Mouse (Mus musculus): Measurements from ENCODE around the gene Ambra1.

Ambra1 gene

GRCm38 (mm10) chr2:91735221-91735620, 5.3 kb downstream of the Ambra1 start:
- DNase-seq (ENCODE audit: low spot score in 2 of 2), result no peak

DNA sequence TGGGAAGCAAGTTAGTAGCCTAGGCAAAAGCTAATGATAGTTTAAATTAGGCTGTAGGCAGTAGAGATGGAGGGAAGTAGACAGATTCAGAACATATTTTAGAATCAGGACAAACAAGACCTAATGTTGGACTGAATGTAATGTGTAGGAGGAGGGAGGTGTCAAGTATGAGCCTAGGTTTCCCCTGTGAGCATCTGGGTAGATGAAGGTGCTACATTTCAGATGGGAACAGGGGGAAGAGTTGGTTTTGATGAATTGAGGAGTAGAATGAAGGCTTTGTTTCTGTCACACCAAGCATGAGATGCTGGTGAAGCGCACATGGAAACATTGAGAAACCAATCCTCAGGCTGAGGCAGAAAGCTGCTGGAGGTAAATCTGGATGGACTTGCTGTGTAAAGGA, 9.7 kb downstream of the Ambra1 start:
- DNase-seq (ENCODE audit: low spot score in 2 of 2), result peak in 1 of 2 experiments; percentile 10

- no peak for DNase-seq (ENCODE audit: low spot score in 2 of 2)
Measured at GRCm38 (mm10) chr2:91744686-91745085, 14.8 kb downstream of the Ambra1 start.

DNA sequence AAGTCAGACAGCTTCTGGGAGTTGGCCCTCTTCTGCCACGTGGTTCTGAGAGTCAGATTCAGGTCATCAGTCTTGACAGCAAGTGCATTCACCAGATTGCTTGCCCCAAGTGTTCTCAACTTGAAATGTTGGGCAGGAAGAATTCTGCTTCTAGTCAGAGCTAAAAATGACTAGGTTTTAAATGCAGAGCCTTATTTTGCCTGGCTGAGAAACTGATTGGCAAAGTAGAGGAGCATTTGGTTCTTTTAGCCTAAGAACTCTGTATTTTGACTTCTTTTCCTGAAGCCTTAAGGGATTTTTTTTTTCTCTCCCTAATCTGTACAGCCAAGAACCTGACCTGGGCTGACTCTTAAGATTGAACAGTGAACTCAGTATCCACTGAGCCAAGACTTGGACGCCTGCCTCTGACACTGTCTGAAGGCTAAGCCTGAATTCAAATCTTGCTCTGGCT, 19.9 kb downstream of the Ambra1 start:
- no peak for DNase-seq (ENCODE audit: low spot score in 2 of 2)

- DNase-seq (ENCODE audit: low spot score in 2 of 2), result no peak
Measured at GRCm38 (mm10) chr2:91771921-91772705, 42.2 kb downstream of the Ambra1 start.

GRCm38 (mm10) chr2:91773309-91773708, 43.4 kb downstream of the Ambra1 start:
- no peak for DNase-seq (ENCODE audit: low spot score in 2 of 2)

DNA sequence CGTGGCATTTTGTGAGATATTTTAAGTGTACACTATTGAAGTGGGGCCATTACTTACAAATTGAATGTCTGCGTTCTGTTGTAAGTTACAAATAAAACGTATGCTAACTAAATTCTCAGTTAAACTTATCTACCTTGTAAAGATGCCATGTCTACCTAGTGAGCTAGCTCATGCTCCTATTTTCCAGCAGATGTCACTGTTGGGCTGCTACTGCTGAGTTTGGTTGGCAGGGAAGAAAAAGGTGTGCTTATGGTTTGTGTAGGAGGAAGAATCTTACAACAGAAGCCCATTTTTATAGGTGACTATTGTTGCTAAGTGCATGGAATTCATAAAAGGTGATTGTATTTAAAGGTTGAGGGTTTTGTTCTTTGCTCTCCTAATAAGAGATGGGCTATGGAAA, 49.2 kb downstream of the Ambra1 start:
- no peak for DNase-seq (ENCODE audit: low spot score in 2 of 2)

DNA sequence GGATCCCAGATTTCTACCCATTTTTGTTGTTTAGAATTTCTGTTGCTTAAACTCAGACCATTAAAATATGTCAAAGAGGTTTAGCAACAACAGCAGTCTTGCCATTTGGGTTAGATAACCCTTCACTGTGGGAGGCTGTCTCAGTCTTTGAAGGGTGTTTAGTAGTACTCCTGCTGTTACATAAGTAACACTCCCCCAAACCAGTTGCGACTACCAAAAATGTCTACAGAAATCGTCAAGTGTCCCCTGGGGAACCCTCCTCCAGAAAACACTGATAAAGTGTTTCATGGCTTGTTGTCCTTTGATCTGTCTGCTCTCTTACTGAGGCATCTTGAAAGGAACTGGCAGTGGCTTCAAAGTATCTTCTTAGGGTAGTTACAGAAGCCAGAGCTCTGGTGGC, 61.7 kb downstream of the Ambra1 start:
- peak in 1 of 2 experiments; percentile 41 for DNase-seq (ENCODE audit: low spot score in 2 of 2)

DNA sequence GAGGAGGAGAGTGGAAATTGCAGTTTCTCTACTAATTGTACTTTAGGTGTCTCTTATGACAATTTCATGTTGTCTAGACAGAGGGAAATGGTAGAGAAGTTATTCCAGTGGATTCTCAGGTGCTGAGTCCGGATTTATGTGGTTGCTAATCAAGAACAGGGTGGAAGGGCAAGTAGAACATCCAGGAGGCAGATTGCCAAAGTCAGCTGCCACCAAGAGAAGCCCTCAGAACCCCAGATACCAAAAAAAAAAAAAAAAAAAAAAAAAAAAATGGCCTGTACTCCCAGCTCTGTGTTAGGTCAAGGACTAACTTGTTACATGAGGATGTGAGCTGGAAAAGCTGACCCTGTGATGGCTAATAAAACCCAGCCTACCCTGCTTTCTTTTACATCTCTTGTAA, 62.4 kb downstream of the Ambra1 start:
- no peak for DNase-seq (ENCODE audit: low spot score in 2 of 2)

GRCm38 (mm10) chr2:91794466-91794865, 64.5 kb downstream of the Ambra1 start:
- DNase-seq (ENCODE audit: low spot score in 2 of 2), result no peak

DNA sequence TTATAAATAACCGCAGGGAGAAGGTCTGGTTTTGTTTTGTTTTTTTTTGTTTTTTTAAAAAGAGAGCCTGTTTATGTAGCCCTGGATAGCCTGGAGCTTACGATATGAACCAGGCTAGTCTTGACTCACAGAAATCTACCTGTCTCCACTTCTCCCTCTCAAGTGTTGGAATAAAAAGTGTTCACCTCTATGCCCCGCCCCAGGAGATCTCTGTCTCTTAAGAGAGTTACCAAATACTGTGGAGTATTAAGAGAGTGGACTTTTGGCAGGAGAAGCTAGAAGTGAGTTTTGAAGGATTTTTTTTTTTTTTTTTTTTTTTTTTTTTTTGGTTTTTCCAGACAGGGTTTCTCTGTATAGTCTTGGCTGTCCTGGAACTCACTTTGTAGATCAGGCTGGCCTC, 65.2 kb downstream of the Ambra1 start:
- no peak for DNase-seq (ENCODE audit: low spot score in 2 of 2)

GRCm38 (mm10) chr2:91811433-91811832, 81.5 kb downstream of the Ambra1 start:
- DNase-seq (ENCODE audit: low spot score in 2 of 2), result no peak

DNA sequence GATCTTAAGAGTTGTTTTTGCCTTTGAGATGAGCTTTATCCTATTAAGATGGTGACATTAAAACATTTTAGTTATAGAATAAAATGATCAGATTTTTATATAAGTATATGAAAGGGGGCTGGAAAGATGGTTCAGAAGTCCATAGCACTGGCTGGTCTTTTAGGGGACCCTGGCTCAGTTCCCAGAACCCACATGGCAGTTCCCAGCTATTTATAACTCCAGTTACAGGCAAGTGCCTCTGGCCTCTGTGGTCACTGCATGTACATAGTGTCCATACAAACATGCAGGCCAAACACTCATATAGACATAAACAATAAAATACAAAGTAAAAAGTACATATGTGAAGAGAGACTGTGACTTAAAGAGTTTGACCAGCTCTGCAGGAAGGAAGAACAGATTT, 86.8 kb downstream of the Ambra1 start:
- DNase-seq (ENCODE audit: low spot score in 2 of 2), result no peak

GRCm38 (mm10) chr2:91832227-91832626, 102.3 kb downstream of the Ambra1 start:
- DNase-seq (ENCODE audit: low spot score in 2 of 2), result no peak

DNA sequence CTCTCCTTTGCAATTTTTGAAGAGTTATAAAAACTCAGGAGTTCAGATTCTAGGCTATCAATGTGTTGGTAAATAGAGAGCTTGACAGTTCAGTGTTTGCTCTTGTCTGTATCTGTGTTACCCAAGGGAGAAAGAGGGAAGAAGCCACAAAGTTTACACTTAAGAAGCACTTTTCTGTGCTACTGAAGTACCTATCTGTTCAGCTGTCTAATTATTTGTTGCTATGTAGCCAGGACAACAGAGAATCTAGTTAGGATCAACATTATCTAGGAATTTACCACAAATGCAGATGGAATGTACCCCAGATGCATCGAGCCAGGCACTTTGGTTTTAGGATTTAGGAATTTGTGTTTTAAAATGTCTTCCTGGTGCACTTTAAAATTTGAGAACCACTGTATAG, 104.3 kb downstream of the Ambra1 start:
- DNase-seq (ENCODE audit: low spot score in 2 of 2), result no peak

DNA sequence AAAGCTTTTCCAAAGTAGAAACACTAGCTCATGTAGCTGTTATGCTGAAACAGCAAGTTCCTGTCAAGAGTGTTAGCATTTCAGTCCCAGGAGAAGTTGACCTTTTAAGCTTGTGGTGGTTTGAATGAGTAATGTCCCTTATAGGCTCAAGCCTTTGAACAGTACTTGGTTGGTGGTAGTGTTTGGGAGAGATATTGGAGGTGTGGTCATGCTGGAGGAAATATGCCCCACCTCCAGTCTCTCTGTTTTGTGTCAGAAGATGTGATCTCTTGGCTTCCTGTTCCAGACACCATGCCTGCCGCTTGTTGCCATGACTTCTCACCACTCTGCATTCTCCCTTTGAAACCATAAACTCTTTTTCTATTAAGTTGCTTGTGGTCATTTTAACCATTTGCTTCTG, 105.1 kb downstream of the Ambra1 start:
- DNase-seq (ENCODE audit: low spot score in 2 of 2), result no peak

GRCm38 (mm10) chr2:91835631-91836030, 105.7 kb downstream of the Ambra1 start:
- no peak for DNase-seq (ENCODE audit: low spot score in 2 of 2)

DNA sequence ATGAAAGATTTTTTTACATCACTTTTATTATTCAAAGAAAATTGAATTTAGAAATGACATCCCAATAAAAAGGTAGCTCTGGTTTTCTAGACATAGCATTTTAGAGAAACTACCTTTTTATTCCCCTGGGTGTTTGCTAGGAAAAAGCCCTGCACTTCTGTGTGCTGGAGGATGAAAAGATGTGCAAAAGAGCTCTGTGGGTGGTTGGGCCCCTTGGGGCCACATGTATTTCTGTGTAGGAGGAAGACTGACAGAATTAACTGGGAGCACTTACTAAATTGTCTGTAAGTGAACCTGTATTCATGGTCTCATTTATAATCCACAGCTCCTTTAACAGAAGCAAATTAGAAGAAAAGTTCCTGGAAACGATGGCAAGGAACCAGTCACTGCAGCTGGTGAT, 114.2 kb downstream of the Ambra1 start:
- peak in 1 of 2 experiments; percentile 13 for DNase-seq (ENCODE audit: low spot score in 2 of 2)

- no peak for DNase-seq (ENCODE audit: low spot score in 2 of 2)
Measured at GRCm38 (mm10) chr2:91852446-91853191, 122.7 kb downstream of the Ambra1 start.

GRCm38 (mm10) chr2:91854575-91854974, 124.6 kb downstream of the Ambra1 start:
- no peak for DNase-seq (ENCODE audit: low spot score in 2 of 2)

DNA sequence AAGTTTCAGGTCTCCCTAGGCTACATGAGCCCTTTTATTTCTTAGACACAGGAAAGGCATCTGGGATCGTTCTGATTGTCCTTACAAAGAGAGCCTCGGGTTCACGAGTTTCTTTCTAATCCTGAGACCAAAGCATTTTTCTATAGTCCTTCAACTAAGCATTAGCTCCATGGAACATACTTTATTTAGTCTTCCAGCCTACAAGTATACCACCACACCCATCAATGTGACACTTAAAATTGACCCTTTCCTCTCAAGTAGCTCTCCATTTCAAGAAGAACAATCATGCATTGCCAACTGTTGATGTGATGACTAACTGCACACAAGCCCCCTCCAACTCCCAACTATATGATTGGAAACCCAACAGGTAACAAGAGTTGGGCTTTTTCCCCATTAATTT, 127.0 kb downstream of the Ambra1 start:
- no peak for DNase-seq (ENCODE audit: low spot score in 2 of 2)

- DNase-seq (ENCODE audit: low spot score in 2 of 2), result peak in 1 of 2 experiments; percentile 8
Measured at GRCm38 (mm10) chr2:91859423-91859822, 129.5 kb downstream of the Ambra1 start.

- DNase-seq (ENCODE audit: low spot score in 2 of 2), result peak; percentile 24 to 38
Measured at GRCm38 (mm10) chr2:91870754-91871153, 140.8 kb downstream of the Ambra1 start.
